Mouse (Mus musculus) stomach, embryonic 14.5 days (tissue): ENCODE results near the gene Xcl1. TPM values are rescaled to one million over a fixed set of nuclear protein-coding genes. Genes with fewer than 3 reads are reported as not detected.

ENCODE experiments used
- ATAC-seq: fragments of 200-750 bp; cut with Nextera tagmentation; 2 replicates; pipeline ENCODE4 v1.8.0; 2017; ENCODE audit warnings: low read depth, moderate TSS enrichment; ENCODE audit not compliant: insufficient number of reproducible peaks, insufficient read depth, low FRiP score
- H3K27ac ChIP-seq: fragments of 300-500 bp; sonication (generic); 2 replicates; pipeline ENCODE4 v1.5.1; 2014; ENCODE audit warnings: mild to moderate bottlenecking, low read length, moderate library complexity, mixed read lengths
- H3K27me3 ChIP-seq: fragments of 300-500 bp; sonication (generic); 2 replicates; pipeline ENCODE4 v1.6.1; 2014; ENCODE audit warnings: low read length, control low read depth, mixed read lengths; ENCODE audit not compliant: control insufficient read depth, insufficient read depth
- H3K36me3 ChIP-seq: fragments of 300-500 bp; sonication (generic); 2 replicates; pipeline ENCODE4 v1.6.1; 2014; ENCODE audit warnings: mild to moderate bottlenecking, control low read depth, low read length, moderate library complexity, mixed read lengths; ENCODE audit not compliant: control insufficient read depth, insufficient read depth
- H3K4me1 ChIP-seq: fragments of 300-500 bp; sonication (generic); 2 replicates; pipeline ENCODE4 v1.6.1; 2014; ENCODE audit warnings: low read length, control low read depth, mixed read lengths; ENCODE audit not compliant: control insufficient read depth, insufficient read depth
- H3K4me2 ChIP-seq: fragments of 300-500 bp; sonication (generic); replicated peaks from 2 replicates; pipeline ENCODE4 v1.6.1; 2014; ENCODE audit warnings: low read depth, low read length, control low read depth
- H3K4me3 ChIP-seq: fragments of 300-500 bp; sonication (generic); 2 replicates; pipeline ENCODE4 v1.5.1; 2014; ENCODE audit warnings: low read depth, low read length, control low read depth
- H3K9ac ChIP-seq: fragments of 300-500 bp; sonication (generic); replicated peaks from 2 replicates; pipeline ENCODE4 v1.6.1; 2014; ENCODE audit warnings: low read depth, mild to moderate bottlenecking, control low read depth, low read length, moderate library complexity, mixed read lengths
- H3K9me3 ChIP-seq: fragments of 300-500 bp; sonication (generic); 2 replicates; pipeline ENCODE4 v1.6.1; 2016; ENCODE audit warnings: low read depth, low read length, control low read depth; ENCODE audit not compliant: control insufficient read depth
- WGBS: fragments of 180-500 bp; shearing (Covaris S2); extraction: QIAGEN DNeasy Blood & Tissue Kit; methylation state at CpG from one replicate; pipeline ENCODE4 v1.1.7; 2014; 5-methylcytosine and 5-hydroxymethylcytosine counted together
- polyA plus RNA-seq: library from polyadenylated mRNA; unstranded; fragments of >200 nt; fragmentation: Nextera tagmentation; extraction: Ambion mirVana; gene quantifications from 2 replicates; pipeline ENCODE4 v1.2.1, GENCODE M21; 2014

Xcl1 gene
- polyA plus RNA-seq, 1 experiment from 2014 or later, result not detected

- H3K27ac ChIP-seq, result peak overlapping the region; percentile 39; the same call in 1 of the 2 replicates
- 0% methylated on average over 22 of the region's 22 CpGs for WGBS
- H3K4me1 ChIP-seq, result 0 out of 2 replicates have a peak, but pooled peaks cover 11% of the 10 kb centered on the region
- peak overlapping the region; percentile 38 for H3K4me3 ChIP-seq
- H3K36me3 ChIP-seq, result no peaks in the 10 kb centered on the region
- H3K4me2 ChIP-seq, result peak overlapping the region; percentile 73
- H3K9ac ChIP-seq, result peak overlapping the region; percentile 21; the same call in 1 of the 2 replicates
- H3K9me3 ChIP-seq, result no peaks in the 10 kb centered on the region
- peak; percentile 90 for ATAC-seq
- no peaks in the 10 kb centered on the region for H3K27me3 ChIP-seq
These were observed 36.4 kb downstream of the Xcl1 start for GRCm38 (mm10) chr1:164898846-164899351.

- ATAC-seq, result no peak
- no peak overlapping the region for H3K27ac ChIP-seq
- no peak overlapping the region for H3K4me3 ChIP-seq
- H3K4me1 ChIP-seq, result 0 out of 2 replicates have a peak, but pooled peaks cover 11% of the 10 kb centered on the region
- no peak overlapping the region for H3K4me2 ChIP-seq
- H3K9me3 ChIP-seq, result no peaks in the 10 kb centered on the region
- no peaks in the 10 kb centered on the region for H3K27me3 ChIP-seq
- 49% methylated on average over 5 of the region's 5 CpGs for WGBS
- no peak overlapping the region for H3K9ac ChIP-seq
- H3K36me3 ChIP-seq, result no peaks in the 10 kb centered on the region
These were observed 38.0 kb downstream of the Xcl1 start for GRCm38 (mm10) chr1:164897163-164897817.

- no peak overlapping the region for H3K4me2 ChIP-seq
- ATAC-seq, result no peak
These were observed 38.8 kb downstream of the Xcl1 start for GRCm38 (mm10) chr1:164896211-164897145.

GRCm38 (mm10) chr1:164895806-164896205 lies 39.5 kb downstream of the Xcl1 start:
- ATAC-seq, result no peak

More at GRCm38 (mm10) chr1:164896211-164897145, 38.8 kb downstream of the Xcl1 start:
- no peak overlapping the region for H3K27ac ChIP-seq
- 0 out of 2 replicates have a peak, but pooled peaks cover 11% of the 10 kb centered on the region for H3K4me1 ChIP-seq
- H3K27me3 ChIP-seq, result no peaks in the 10 kb centered on the region
- no peaks in the 10 kb centered on the region for H3K9me3 ChIP-seq
- H3K36me3 ChIP-seq, result no peaks in the 10 kb centered on the region
- no peak overlapping the region for H3K4me3 ChIP-seq
- WGBS, result 40% methylated on average over 16 of the region's 16 CpGs
- H3K9ac ChIP-seq, result no peak overlapping the region

GRCm38 (mm10) chr1:164890366-164890765 lies 45.0 kb downstream of the Xcl1 start:
- WGBS, result 59% methylated on average over 4 of the region's 4 CpGs
- Histone ChIP-seq H3K27me3 (no peaks in the 10 kb centered on the region), H3K27ac (no peak overlapping the region), H3K9ac (no peak overlapping the region), H3K9me3 (no peaks in the 10 kb centered on the region), H3K4me2 (no peak overlapping the region), H3K4me3 (no peak overlapping the region), H3K36me3 (no peaks in the 10 kb centered on the region), H3K4me1 (no peaks in the 10 kb centered on the region)
- no peak for ATAC-seq

More at GRCm38 (mm10) chr1:164895806-164896205, 39.5 kb downstream of the Xcl1 start:
- Histone ChIP-seq H3K27ac (no peak overlapping the region), H3K4me2 (no peak overlapping the region), H3K9ac (no peak overlapping the region), H3K36me3 (no peaks in the 10 kb centered on the region), H3K9me3 (no peaks in the 10 kb centered on the region), H3K27me3 (no peaks in the 10 kb centered on the region), H3K4me1 (0 out of 2 replicates have a peak, but pooled peaks cover 11% of the 10 kb centered on the region), H3K4me3 (no peak overlapping the region)
- WGBS, result 68% methylated on average over 2 of the region's 2 CpGs

- Histone ChIP-seq H3K4me3 (no peak overlapping the region), H3K36me3 (no peaks in the 10 kb centered on the region), H3K4me1 (no peaks in the 10 kb centered on the region), H3K9ac (no peak overlapping the region), H3K27me3 (no peaks in the 10 kb centered on the region), H3K4me2 (no peak overlapping the region), H3K9me3 (no peaks in the 10 kb centered on the region), H3K27ac (no peak overlapping the region)
- no peak for ATAC-seq
- WGBS, result 57% methylated on average over 6 of the region's 6 CpGs
These were observed 46.8 kb downstream of the Xcl1 start for GRCm38 (mm10) chr1:164888563-164888962.

GRCm38 (mm10) chr1:164887775-164888174 lies 47.6 kb downstream of the Xcl1 start:
- Histone ChIP-seq H3K4me1 (no peaks in the 10 kb centered on the region), H3K9me3 (no peaks in the 10 kb centered on the region), H3K4me3 (no peak overlapping the region), H3K27ac (no peak overlapping the region), H3K36me3 (no peaks in the 10 kb centered on the region), H3K4me2 (no peak overlapping the region), H3K27me3 (no peaks in the 10 kb centered on the region), H3K9ac (no peak overlapping the region)
- 79% methylated on average over 2 of the region's 2 CpGs for WGBS
- no peak for ATAC-seq

GRCm38 (mm10) chr1:164881891-164882290 lies 53.4 kb downstream of the Xcl1 start:
- Histone ChIP-seq H3K4me2 (no peak overlapping the region), H3K9ac (no peak overlapping the region), H3K27ac (no peak overlapping the region), H3K4me1 (no peaks in the 10 kb centered on the region), H3K27me3 (no peaks in the 10 kb centered on the region), H3K9me3 (no peaks in the 10 kb centered on the region), H3K4me3 (no peak overlapping the region), H3K36me3 (no peaks in the 10 kb centered on the region)
- WGBS, result 68% methylated on average over 3 of the region's 3 CpGs
- ATAC-seq, result no peak
